Mouse (Mus musculus) adipocyte (in vitro differentiated cells): ENCODE data around the gene Srr.

Experiments used
- DNase-seq: peaks from one replicate; pipeline ENCODE4 v3.0.0-alpha.2; 2016; ENCODE audit warnings: low spot score

Gene Srr

DNA sequence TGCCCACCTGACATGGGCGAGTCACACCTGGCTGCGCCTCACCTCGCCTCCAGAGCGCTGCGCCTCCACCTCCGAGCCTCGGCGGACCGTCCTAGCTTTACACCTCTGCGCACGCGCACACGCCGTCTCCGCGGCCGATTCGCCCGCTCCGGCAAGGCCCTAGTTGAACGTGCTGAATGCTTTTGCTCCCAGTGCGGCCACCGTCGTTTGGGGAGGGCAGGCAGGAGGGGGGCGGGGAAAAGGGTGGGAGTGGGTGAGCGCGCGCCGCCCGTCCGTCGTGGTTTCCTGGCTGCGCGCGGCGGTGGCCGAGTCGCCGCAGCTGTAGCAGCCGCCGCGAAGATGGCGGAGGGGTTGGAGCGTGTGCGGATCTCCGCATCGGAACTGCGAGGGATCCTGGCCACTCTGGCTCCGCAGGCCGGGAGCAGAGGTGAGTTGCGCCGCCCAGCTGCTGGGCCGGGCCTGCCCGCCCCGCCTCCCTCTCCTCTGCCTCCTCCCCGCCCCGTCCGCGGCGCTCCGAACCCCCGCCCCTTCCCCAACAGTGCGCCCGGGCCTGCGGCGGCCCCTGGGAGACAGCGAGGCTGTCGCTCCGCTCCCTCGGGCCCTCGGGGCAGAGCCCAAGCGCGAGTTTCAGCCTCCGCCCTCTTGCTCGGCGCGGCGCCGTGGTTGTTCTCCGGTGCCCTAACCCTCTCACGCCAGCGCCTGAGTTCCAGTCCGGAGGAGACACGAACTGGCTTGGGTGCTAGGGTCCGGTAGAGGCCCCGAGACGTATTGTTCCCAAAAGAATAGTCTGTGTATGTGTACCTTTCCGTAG lies at the start of gene Srr, which contains the start of gene Smg6:
TSS of gene Srr (minus strand) at position 372 of the 811 bp plus-strand sequence.
TSS of gene Smg6 (plus strand) at position 247 of the 811 bp plus-strand sequence.
- peak; percentile 97 for DNase-seq

DNA sequence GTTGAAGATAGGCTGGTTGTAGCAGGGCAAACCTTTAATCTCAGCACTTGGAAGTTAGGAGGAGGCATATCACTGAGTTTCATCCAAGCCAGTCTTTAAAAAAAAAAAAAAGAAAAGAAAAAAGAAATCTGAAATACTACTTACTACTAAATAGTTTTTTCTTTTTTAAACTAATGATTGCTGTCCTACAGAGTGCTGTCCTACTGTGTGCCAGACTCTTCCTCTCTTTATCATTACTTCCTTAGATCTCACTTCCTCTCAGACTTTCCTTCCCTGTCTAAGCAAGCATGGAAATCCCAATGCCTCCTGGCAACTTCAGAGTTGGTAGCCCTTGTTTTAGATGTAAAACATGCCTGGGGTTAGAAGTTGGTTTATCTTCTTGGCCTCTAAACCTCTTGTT lies 48.9 kb upstream of the Srr start:
- DNase-seq: no peak

- peak; percentile 12 for DNase-seq
Measured at GRCm38 (mm10) chr11:74973290-74974157, 47.8 kb upstream of the Srr start.

- DNase-seq: no peak
Measured at GRCm38 (mm10) chr11:74965516-74965915, 39.8 kb upstream of the Srr start.

GRCm38 (mm10) chr11:74962846-74963407 lies 37.2 kb upstream of the Srr start:
- DNase-seq: peak; percentile 84

DNA sequence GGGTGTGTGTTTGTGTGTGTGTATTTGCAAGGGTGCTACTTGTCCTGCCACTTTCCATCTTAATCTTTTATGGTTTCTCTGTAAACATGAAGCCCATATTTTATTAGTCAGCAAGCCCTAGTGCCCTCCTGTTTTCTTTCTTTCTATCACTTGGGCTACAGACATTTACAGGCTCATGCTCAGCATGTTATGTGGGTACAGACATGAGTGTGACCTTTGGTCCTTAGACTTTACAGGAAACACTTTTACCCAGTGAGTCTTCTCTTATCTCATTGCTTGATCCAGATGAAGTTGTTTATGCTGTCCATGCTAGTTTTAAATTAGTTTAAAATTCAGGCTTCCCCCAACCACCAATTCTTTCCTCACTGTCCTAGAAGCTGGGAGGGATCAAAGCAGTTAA lies 36.2 kb upstream of the Srr start:
- peak; percentile 12 for DNase-seq

DNA sequence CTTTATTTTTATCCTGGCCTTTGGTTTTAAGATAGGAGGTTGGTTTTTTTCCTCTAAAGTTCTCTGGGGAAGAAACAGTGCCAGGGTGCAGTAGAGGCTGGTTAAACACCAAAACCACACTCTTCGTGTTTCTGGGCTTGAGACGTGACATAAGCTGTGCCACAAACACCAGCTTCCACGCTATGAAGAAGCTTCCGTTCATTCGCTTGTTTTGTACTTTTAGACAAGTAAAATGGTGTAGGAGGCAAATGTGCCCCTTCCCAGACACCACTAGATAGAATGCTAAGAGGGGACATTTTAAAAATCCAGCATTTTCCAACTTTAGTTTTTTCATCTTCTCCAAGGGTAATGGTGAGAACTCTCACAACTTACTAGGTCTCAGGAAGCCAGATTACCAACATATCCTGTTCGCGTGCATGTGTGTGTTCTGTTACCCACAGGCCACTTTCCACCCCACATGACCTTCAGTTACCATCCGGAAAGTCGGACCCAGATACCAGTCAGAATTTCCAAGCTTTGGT lies 34.3 kb upstream of the Srr start:
- no peak for DNase-seq

DNA sequence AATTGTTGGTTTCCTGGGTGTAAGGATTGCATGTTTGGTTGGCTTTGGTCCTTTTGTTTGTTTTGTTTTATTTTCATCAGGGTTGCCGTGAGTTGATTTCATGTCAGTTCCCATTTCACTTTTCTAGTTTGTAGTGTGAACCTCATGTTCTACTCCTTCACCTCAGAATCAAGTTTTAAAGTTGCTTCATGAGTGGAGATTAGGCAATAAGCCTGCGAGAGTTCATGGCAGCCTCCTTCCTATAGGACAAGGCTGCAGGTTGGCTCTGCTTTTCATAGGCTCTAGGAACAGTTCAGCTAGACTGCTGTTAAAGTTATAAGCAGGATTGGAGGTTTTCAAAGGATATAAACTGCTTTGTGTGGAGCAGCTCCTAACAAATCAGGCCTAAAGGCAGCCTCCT lies 33.8 kb upstream of the Srr start:
- DNase-seq: peak; percentile 63

GRCm38 (mm10) chr11:74957600-74957999 lies 31.9 kb upstream of the Srr start:
- no peak for DNase-seq

- DNase-seq: no peak
Measured at GRCm38 (mm10) chr11:74956006-74956405, 30.3 kb upstream of the Srr start.

DNA sequence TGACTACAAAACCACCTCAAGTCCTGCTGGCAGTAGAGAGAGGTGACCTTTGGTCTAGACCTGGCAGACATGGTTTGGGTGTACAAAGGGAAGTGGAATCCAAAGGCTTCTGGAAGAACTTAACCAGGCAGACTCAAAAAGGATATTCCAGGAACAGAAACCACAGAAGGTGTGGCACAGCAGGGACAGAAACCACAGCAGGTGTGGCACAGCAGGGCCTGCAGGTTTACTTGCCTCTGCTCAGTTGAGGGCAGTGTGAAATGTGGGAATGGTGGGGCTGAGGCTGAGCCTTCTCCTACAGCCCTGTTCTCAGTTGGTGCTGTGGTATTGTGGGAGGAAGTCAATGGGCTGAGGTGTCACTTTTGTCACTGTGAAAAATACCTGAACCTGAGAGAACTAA lies 29.2 kb upstream of the Srr start:
- DNase-seq: peak; percentile 34

- peak; percentile 69 for DNase-seq
Measured at GRCm38 (mm10) chr11:74946348-74946747, 20.6 kb upstream of the Srr start.

DNA sequence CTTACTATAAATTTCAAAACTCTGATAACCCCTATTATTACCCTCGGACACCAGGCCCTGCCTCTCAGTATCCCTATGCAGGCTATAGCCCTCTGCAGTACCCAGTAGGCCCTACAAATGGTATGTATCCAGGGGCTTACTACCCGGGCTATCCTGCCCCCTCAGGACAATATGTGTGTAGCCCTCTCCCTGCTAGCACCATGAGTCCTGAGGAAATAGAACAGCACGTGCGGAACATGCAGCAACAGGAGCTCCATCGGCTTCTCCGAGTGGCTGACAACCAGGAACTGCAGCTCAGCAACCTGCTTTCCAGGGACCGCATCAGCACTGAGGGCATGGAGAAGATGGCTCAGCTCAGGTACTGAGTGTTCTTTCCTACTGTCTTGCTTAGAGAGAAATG lies 4.6 kb upstream of the Srr start:
- no peak for DNase-seq

GRCm38 (mm10) chr11:74929111-74929510 lies 3.4 kb upstream of the Srr start:
- DNase-seq: no peak

DNA sequence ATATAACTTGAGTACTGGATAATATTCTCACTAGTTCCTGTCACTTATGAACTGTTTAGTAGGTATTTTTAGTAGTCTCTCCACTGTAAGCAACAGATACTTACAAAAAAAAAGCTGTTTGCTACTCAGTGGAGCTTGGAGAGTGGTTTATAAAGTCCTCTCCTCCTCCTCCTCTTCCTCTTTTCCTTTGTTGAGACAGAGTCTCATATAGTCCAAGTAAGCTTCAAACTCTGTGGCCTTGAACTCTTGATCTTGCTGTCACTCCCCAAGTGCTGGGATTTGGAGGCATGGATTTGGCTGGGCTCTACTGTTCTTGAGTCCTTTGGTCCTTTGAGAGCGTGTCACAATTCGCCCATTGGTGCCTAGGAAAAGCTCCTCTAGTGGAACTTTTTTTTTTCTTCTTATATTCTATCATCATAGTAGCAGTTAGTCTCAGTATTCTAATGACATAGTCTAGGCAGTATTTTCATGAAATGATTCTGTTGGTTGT lies 1.5 kb upstream of the Srr start:
- no peak for DNase-seq

- peak; percentile 73 for DNase-seq
Measured at GRCm38 (mm10) chr11:74926388-74927005, 749 bp upstream of the Srr start.

DNA sequence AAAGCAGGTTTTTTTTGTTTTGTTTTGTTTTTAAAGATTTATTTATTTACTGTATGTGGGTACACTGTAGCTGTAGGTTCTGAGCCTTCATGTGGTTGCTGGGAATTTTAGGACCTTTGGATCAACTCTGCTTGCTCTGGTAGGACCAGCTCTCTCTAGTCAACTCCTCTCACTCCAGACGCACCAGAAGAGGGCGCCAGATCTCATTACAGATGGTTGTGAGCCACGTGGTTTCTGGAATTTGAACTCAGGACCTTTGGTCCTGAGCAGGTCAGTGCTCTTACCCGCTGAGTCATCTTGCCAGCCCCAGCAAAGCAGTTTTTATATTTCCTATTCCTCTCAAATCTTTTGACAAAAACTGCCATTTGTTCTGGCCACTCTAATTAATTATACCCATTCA lies 1.6 kb downstream of the Srr start:
- DNase-seq: peak; percentile 77

DNA sequence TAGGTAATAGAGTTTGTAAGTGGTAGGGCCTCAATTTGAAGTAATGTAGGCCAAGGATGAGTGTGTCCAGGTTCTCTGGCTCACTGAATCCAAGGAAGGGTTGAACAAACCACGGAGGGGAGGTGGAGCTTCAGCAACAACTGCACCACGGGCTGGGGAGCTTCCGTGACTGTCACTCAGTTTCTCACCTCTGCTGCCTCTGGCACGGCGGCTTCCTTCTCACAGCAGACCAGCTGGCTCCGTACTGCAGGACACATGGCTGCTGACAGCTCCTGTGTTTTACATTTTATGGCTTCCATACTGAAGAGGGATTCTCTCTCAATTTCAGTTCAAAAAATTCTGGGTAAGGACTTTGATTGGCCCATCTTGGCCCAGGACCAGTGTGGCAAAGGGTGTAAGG lies 6.5 kb downstream of the Srr start:
- no peak for DNase-seq

- DNase-seq: no peak
Measured at GRCm38 (mm10) chr11:74912492-74912891, 13.3 kb downstream of the Srr start.

- DNase-seq: no peak
Measured at GRCm38 (mm10) chr11:74909978-74910377, 15.8 kb downstream of the Srr start.

DNA sequence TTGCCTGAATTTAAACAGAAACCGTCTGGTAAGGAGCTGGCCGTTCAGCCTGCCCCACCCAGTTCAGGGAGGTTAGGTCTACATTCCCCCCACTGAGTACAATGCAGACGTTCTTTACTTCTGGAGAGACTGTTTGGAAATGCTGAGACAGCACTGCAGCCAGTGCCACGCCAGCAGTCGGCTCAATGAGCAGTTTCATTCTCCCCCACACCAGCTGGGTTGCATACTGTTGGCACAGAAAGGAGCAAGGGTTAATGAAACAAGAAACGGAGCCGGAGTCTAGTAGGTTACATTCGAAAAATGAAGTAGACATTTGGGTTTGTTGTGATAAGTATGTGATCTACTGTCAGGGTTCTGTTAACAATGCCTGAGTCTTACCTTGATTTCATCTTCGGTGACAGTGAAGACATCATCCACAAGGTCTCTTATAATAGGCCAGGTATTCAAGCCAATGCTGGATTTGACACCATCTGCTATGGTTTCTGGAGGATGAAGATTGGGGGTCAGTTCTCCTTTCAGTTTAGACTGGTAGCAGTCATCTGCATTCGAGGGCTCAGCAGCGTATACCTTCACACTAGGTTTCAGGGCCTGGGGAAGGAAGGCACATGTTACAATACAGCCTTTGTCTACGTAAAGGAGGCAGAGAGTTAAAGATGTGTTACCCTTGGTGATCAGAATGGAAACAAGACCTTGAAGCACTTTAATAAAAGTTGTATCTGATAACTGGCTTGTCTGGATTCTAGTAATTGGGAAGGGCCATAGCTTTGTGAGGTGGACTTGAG lies 16.9 kb downstream of the Srr start:
- no peak for DNase-seq
